Mouse (Mus musculus) stomach, postnatal 0 days (tissue): ENCODE results near the gene Khdc4.
A peak's percentile ranks its signal among the peaks of the same experiment; 100 is the strongest.

Experiments used
- CTCF ChIP-seq: IDR thresholded peaks from 2 replicates; pipeline ENCODE4 v1.5.1; 2016; ENCODE audit warnings: antibody characterized with exemption, low read depth, mild to moderate bottlenecking, moderate library complexity
- EP300 ChIP-seq: optimal IDR thresholded peaks from 2 replicates; pipeline ENCODE3; 2016; ENCODE audit warnings: antibody characterized with exemption

DNA sequence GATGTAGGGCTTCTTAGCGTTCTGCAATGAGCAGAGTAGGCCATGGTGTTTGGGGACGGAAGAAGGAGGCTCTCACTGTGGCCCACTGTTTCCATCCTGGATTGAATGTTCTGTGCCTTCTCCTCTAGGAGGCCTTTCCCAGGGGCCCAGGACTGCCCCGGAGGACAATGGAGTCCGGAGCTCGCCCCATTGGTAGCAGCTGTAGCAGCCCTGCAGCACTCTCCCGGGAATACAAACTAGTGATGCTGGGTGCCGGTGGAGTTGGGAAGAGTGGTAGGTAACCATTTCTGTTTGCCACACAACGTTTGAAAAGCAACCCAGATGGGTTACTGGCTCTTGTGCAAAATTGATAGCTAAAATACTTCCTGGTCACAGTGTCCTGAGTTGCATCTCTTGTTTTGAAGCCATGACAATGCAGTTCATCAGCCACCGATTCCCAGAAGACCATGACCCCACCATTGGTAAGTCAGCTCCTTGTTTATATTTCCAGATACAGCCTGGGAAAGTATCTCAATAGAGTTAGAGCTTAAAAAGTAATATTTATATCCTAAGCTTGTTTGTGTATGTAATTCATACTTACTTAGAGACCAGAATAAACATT is 31.7 kb downstream of the Khdc4 start:
- TF ChIP-seq EP300 (no peak), CTCF (peak; percentile 10; the same call in 1 of the 2 replicates)
